Mouse (Mus musculus): Measurements from ENCODE around the gene Kri1. TPM values are rescaled to one million over a fixed set of nuclear protein-coding genes. Genes with fewer than 3 reads are reported as not detected.

Kri1 gene
- 3.2 TPM for polyA plus RNA-seq (2014; fragmentation: Illumina TruSeq; extraction: RNeasy Lipid Tissue Mini Kit (QIAGEN cat#74804); ENCODE audit: low read depth, low replicate concordance)

GRCm38 (mm10) chr9:21287571-21288402 lies at the start of gene Kri1:
Gene Kri1 (minus strand): TSS chr9:21287969.

GRCm38 (mm10) chr9:21320619-21321512 lies 33.1 kb upstream of the Kri1 start, which contains the start of gene Slc44a2:
Gene Slc44a2 (plus strand): TSS chr9:21320698.

GRCm38 (mm10) chr9:21312134-21312533 lies 24.4 kb upstream of the Kri1 start, which contains the start of gene Ap1m2:
Gene Ap1m2 (minus strand): TSS chr9:21312337.

GRCm38 (mm10) chr9:21291022-21291787 lies 3.4 kb upstream of the Kri1 start, which contains the start of gene Cdkn2d:
Gene Cdkn2d (minus strand): TSS chr9:21291407.

GRCm38 (mm10) chr9:21265000-21265561 lies 22.7 kb downstream of the Kri1 start, which contains the start of gene Atg4d:
Gene Atg4d (plus strand): TSS chr9:21265293.

GRCm38 (mm10) chr9:21248326-21248725 lies 39.4 kb downstream of the Kri1 start, which contains the start of gene S1pr5:
Gene S1pr5 (minus strand): TSS chr9:21248443.

GRCm38 (mm10) chr9:21238733-21239464 lies 48.9 kb downstream of the Kri1 start, which contains the start of gene Keap1:
Gene Keap1 (minus strand): TSS chr9:21239361.

Other genes with a start within 250 kb of the Kri1 start
- not detected for gene Zglp1, start 220.9 kb downstream of the Kri1 start, polyA plus RNA-seq (2014; fragmentation: Illumina TruSeq; extraction: RNeasy Lipid Tissue Mini Kit (QIAGEN cat#74804); ENCODE audit: low read depth, low replicate concordance)
- gene Gm49373, start 214.9 kb downstream of the Kri1 start, polyA plus RNA-seq (2014; fragmentation: Illumina TruSeq; extraction: RNeasy Lipid Tissue Mini Kit (QIAGEN cat#74804); ENCODE audit: low read depth, low replicate concordance), result not detected
- 0.73 TPM for gene Fdx1l, start 214.4 kb downstream of the Kri1 start, polyA plus RNA-seq (2014; fragmentation: Illumina TruSeq; extraction: RNeasy Lipid Tissue Mini Kit (QIAGEN cat#74804); ENCODE audit: low read depth, low replicate concordance)
- 0.79 TPM for gene Gm38431, start 196.0 kb downstream of the Kri1 start, polyA plus RNA-seq (2014; fragmentation: Illumina TruSeq; extraction: RNeasy Lipid Tissue Mini Kit (QIAGEN cat#74804); ENCODE audit: low read depth, low replicate concordance)
- gene Raver1, start 196.0 kb downstream of the Kri1 start, polyA plus RNA-seq (2014; fragmentation: Illumina TruSeq; extraction: RNeasy Lipid Tissue Mini Kit (QIAGEN cat#74804); ENCODE audit: low read depth, low replicate concordance), result 9.6 TPM
- gene Tyk2, start 156.7 kb downstream of the Kri1 start, polyA plus RNA-seq (2014; fragmentation: Illumina TruSeq; extraction: RNeasy Lipid Tissue Mini Kit (QIAGEN cat#74804); ENCODE audit: low read depth, low replicate concordance), result 3.4 TPM
- 6.8 TPM for gene Cdc37, start 138.0 kb downstream of the Kri1 start, polyA plus RNA-seq (2014; fragmentation: Illumina TruSeq; extraction: RNeasy Lipid Tissue Mini Kit (QIAGEN cat#74804); ENCODE audit: low read depth, low replicate concordance)
- gene Pde4a, start 122.3 kb downstream of the Kri1 start, polyA plus RNA-seq (2014; fragmentation: Illumina TruSeq; extraction: RNeasy Lipid Tissue Mini Kit (QIAGEN cat#74804); ENCODE audit: low read depth, low replicate concordance), result 0.85 TPM
- gene Keap1, start 48.6 kb downstream of the Kri1 start, polyA plus RNA-seq (2014; fragmentation: Illumina TruSeq; extraction: RNeasy Lipid Tissue Mini Kit (QIAGEN cat#74804); ENCODE audit: low read depth, low replicate concordance), result 8.0 TPM
- 0.16 TPM for gene S1pr5, start 39.5 kb downstream of the Kri1 start, polyA plus RNA-seq (2014; fragmentation: Illumina TruSeq; extraction: RNeasy Lipid Tissue Mini Kit (QIAGEN cat#74804); ENCODE audit: low read depth, low replicate concordance)
- 2.7 TPM for gene Atg4d, start 22.7 kb downstream of the Kri1 start, polyA plus RNA-seq (2014; fragmentation: Illumina TruSeq; extraction: RNeasy Lipid Tissue Mini Kit (QIAGEN cat#74804); ENCODE audit: low read depth, low replicate concordance)
- 6.7 TPM for gene Cdkn2d, start 3.4 kb upstream of the Kri1 start, polyA plus RNA-seq (2014; fragmentation: Illumina TruSeq; extraction: RNeasy Lipid Tissue Mini Kit (QIAGEN cat#74804); ENCODE audit: low read depth, low replicate concordance)
- 10.9 TPM for gene Ap1m2, start 24.4 kb upstream of the Kri1 start, polyA plus RNA-seq (2014; fragmentation: Illumina TruSeq; extraction: RNeasy Lipid Tissue Mini Kit (QIAGEN cat#74804); ENCODE audit: low read depth, low replicate concordance)
- gene Slc44a2, start 32.7 kb upstream of the Kri1 start, polyA plus RNA-seq (2014; fragmentation: Illumina TruSeq; extraction: RNeasy Lipid Tissue Mini Kit (QIAGEN cat#74804); ENCODE audit: low read depth, low replicate concordance), result 16.9 TPM
- gene Ilf3, start 79.9 kb upstream of the Kri1 start, polyA plus RNA-seq (2014; fragmentation: Illumina TruSeq; extraction: RNeasy Lipid Tissue Mini Kit (QIAGEN cat#74804); ENCODE audit: low read depth, low replicate concordance), result 17.0 TPM
- gene Qtrt1, start 123.9 kb upstream of the Kri1 start, polyA plus RNA-seq (2014; fragmentation: Illumina TruSeq; extraction: RNeasy Lipid Tissue Mini Kit (QIAGEN cat#74804); ENCODE audit: low read depth, low replicate concordance), result not detected
- 32.2 TPM for gene Dnm2, start 136.9 kb upstream of the Kri1 start, polyA plus RNA-seq (2014; fragmentation: Illumina TruSeq; extraction: RNeasy Lipid Tissue Mini Kit (QIAGEN cat#74804); ENCODE audit: low read depth, low replicate concordance)
- gene Tmed1, start 222.3 kb upstream of the Kri1 start, polyA plus RNA-seq (2014; fragmentation: Illumina TruSeq; extraction: RNeasy Lipid Tissue Mini Kit (QIAGEN cat#74804); ENCODE audit: low read depth, low replicate concordance), result 0.63 TPM
- 2.5 TPM for gene AB124611, start 238.2 kb upstream of the Kri1 start, polyA plus RNA-seq (2014; fragmentation: Illumina TruSeq; extraction: RNeasy Lipid Tissue Mini Kit (QIAGEN cat#74804); ENCODE audit: low read depth, low replicate concordance)

All from sigmoid colon, adult 10 weeks (tissue).